Mouse (Mus musculus) adrenal gland, postnatal 25 days (tissue): Measurements from ENCODE around the gene Lingo1. TPM values are rescaled to one million over a fixed set of nuclear protein-coding genes. Genes with fewer than 3 reads are reported as not detected.

Experiments used
- DNase-seq: peaks from one replicate; pipeline ENCODE4 v3.0.0; 2021; ENCODE audit warnings: mixed read lengths
- total RNA-seq: library from RNA; stranded (reverse); gene quantifications from 2 replicates; pipeline ENCODE4 v1.2.3, GENCODE M21; 2021

The Lingo1 gene
- total RNA-seq, 1 experiment from 2014 or later = 1.1 TPM

- no peak for DNase-seq
Observed at GRCm38 (mm10) chr9:56722089-56722825, 74.0 kb downstream of the Lingo1 start.

DNA sequence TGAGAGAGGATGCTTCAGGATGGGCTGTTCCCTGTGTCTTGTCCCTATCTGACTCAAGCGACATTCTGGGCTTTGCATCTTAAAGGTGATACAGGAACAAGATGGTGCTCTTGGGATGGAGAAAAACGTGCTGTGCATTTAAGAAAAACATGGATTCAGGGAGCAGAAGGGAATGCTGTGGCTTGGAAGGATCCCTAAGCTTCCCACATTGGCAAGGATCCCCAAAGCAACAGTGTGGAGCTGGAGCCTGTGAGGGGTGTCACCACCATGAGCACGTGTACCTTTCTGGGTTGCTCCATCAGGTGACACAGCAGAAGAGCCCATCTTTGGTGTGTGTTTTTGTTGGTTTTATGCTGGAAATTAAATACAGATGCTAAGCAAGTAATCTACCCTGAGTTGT, 77.3 kb downstream of the Lingo1 start:
- DNase-seq = no peak

- no peak for DNase-seq
Observed at GRCm38 (mm10) chr9:56716565-56716964, 79.7 kb downstream of the Lingo1 start.

DNA sequence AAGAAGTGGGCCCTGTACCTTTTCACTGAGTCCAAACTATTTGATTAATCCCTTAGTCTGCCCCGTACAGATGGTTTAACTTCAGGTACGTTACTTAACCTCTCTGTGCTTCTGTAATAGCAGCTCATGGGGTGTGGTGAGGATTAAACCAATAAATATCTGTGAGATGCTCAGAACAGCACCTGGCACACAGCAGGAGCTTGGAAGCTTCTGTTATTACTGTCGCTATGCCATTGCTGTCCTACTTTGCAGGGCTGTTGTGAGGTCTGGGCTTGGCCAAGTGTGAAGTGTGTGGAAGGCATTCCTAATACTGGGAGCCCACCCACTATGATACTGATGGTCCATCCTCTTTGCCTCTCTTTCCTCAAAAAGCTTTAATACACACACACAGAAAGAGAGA, 80.2 kb downstream of the Lingo1 start:
- no peak for DNase-seq

- no peak for DNase-seq
Observed at GRCm38 (mm10) chr9:56714391-56714790, 81.9 kb downstream of the Lingo1 start.

GRCm38 (mm10) chr9:56712667-56713369, 83.5 kb downstream of the Lingo1 start:
- no peak for DNase-seq

DNA sequence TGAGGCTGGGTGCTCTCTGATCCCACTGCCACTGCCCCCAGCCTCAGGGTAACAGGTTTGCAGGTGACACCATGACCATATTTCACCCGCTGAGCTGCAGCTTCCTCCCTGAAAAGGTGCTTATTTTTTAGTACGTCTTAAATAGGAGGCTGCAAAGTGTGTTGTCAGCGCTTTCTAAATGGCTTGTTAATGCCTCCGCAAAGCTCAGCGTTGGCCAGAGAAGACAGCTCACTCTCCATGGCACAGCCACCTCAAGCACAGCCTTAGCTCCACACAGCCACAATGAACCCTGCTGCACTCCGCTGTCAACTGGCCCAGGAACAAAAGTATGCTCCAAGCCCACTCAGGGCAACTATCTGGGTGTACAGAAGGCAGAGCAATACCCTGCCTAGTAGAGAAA, 85.3 kb downstream of the Lingo1 start:
- DNase-seq = no peak

DNA sequence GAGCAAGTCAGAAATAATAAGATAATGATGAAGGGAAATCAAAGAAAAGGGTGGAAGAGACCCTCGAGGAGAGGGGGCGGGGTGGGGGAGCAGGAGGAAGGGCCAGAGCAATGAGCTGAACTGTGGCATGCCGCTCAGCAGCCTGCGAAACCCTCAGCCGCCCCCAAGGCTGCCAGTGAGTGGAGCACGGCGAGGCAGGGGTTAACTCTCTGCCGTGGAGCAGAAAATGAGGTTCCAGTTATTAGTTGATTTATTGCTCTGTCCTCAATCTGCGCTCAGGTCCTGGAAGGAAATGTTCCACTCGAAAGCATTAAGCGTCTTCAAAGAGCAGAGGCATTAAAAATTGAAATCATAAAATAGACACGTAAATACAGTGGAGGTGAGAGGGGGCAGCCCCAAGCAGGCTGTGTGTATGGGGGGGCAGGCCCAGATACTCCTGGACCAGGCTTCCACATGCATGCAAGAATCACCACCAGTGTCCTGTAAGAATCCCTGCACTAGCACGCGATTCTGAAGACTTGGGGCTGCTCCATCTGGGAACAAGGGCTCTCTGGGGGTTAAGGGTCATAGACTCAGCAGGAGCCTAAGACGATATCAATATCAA, 89.7 kb downstream of the Lingo1 start:
- DNase-seq = no peak

DNA sequence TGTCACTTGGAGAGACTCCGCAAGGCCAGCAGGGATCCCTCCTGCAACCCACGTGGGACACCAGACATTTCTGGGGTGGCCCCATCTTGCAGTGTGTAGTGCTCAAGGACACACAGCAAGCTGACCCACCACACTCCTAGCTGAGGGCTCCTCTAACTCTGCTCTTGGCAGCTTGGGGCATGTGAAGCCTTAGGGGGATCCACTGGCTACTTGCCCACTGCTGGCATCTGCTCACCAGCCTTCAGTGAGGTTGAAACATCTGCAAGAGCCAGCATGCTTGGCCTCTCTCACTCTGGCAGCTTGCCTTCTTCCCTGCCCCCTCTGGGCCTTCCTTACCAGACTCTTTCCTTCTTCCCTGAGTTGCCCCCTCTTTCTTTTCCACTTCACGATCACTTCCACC, 94.9 kb downstream of the Lingo1 start:
- DNase-seq = peak; percentile 22

DNA sequence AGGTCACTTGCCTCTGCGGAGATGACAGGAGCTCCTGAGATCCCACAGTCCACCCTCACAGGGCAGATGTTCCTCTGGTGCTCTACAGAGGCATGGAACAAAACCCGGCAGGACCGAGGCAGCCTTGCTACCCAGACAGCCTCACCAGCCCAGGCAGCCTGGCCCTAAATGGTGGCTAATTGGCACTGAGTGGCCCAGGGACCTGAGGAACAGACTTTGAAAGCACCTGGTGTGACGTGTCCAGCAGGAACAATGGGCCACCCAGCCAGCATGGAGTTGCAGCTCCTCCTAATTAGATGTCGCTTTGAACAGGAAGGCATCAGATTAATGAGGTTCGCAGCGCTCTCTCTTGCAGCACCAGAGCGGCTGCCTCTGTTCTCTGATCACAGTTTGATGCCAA, 95.4 kb downstream of the Lingo1 start:
- DNase-seq = no peak

DNA sequence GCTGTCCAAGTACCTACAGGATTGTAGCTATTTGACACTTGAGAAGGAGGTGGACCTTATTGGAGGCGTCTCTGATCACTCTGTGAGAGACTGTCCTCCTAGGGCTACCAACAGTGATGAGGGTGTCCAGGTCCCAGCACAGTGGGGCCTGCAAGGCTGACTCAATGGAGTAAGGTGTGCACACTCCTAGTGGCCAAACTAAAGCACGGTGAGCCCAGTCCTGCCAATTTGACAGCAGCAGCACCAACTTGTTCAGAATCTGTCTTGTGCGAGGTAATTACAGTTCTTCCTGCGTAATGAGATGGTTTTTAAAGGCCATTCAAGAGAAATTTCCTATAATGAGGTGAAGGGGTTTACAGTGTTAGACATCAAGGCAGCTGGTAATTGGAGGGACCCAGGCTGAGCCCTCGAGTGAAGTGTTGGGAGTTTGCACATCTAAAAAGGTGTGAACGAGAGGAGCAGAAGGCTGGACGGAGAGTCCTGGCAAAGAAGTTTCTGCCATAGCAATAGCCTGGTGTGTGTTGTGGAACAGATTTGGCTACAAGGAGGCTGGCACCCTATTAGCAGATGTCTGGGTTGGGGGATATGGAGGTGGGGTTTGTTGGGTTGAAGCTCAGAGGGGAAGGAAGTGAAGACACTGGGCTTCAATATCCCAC, 97.4 kb downstream of the Lingo1 start:
- no peak for DNase-seq

DNA sequence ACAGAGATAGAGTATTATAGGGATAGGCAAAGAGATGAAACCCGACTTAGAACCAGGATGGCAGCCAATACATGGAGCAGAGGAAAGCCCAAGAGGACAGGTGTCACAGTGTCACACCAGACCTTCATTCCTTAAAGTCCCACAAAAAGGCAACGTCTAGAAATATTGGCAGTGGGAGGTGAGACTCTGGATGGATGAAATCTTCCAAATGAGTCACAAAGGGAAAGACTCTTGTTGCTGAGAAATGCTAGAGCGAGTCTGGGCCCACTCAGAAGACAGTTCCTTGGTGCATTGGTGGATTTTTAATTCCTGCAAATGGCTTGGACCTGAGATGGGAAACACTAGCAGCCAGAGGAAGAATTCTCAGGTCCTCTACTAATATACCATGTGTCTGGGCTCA, 102.2 kb downstream of the Lingo1 start:
- DNase-seq = no peak

- DNase-seq = no peak
Observed at GRCm38 (mm10) chr9:56691226-56691625, 105.0 kb downstream of the Lingo1 start.

GRCm38 (mm10) chr9:56690679-56691078, 105.6 kb downstream of the Lingo1 start:
- DNase-seq = no peak

DNA sequence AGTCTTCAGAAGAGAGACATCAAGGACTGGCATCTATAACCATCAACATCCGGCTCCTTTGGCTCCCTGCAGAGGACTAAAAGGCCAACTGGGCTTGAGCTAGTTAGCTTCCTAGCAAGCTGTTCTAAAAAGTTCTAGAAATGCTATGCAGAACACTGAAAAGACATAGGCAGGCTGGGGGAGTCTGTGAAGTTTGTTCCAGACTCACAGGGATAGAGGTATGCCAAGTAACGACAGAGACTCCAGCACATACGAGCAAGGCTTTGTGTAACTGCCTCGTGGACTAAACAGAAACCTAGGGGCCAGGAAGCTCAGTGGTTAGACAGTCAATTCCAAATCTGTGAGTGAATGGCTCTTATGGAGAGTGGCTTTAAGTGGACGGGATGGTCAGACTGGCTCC, 108.8 kb downstream of the Lingo1 start:
- DNase-seq = no peak

DNA sequence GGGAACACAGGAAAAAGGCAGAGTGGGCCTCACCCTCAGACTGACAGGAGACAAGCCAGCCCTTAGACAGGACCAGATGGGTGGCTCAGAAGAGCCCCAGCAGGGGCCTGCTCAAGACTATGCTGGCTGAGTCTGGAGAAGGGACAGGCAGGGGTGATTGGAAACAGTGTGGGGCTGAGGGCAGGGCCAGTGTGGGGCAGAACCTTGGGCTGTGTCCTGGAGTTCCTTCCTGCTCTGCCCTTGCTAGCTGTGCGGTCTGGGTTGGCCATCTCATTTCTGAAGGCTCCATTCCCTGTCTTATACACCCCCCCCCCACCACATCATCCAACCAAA, 109.2 kb downstream of the Lingo1 start:
- DNase-seq = no peak

DNA sequence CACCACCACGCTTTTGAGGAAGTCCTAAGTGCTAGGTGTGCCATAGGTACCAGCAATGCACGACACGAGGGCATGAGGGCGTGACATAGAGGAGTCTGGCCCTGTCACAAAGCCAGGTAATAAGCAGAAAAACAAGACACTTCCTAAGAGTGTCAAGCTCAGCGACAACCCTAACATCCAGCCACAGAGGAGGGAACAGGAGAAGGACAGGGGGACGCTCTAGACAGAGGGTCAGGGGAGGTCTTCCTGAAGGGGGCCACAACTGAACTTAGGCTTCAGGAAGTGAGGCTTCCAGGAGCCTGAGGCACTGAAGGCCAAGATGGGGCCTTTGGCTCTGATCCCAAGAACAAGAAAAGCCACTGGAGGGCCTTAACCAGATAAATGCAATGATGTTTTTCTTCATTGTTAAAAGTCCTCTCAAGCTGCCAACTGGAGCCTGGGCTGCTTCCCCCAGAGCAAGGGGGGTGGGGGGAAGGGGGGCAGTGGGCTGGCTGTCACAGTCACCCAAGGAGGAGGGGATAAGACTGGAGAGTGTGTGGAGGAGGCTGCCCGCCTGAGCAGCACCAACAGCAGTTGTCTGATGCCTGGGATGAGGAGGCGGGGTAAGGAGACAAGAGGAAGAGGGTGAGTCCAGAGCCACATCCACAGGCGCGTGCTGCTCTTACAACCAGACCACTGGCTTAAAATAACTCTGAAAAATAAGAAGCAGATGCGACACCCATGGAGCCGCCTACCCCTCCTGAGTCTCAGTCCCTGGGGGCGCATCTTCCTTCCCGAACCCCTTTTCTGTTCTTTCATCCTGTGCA, 109.7 kb downstream of the Lingo1 start:
- no peak for DNase-seq

DNA sequence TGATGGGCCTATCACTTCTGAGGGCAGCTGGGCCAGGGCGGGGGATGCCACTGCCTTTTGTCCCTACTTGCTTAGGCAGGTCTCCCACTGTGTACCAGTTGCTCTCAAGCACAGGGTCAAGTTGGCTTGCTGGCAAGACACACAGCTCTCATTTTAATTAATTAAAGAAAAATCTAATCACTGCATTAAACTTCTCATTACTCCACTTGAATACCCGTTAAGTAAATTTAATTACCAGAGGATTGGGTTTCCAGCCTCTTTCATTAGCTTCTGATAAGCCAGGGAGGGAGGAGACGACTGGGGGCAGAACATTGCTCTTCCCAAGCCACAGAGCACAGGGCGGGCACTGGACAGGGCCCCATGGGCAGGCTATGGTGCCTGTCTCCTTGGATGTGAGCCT, 113.4 kb downstream of the Lingo1 start:
- no peak for DNase-seq

- DNase-seq = no peak
Observed at GRCm38 (mm10) chr9:56681950-56682349, 114.3 kb downstream of the Lingo1 start.

DNA sequence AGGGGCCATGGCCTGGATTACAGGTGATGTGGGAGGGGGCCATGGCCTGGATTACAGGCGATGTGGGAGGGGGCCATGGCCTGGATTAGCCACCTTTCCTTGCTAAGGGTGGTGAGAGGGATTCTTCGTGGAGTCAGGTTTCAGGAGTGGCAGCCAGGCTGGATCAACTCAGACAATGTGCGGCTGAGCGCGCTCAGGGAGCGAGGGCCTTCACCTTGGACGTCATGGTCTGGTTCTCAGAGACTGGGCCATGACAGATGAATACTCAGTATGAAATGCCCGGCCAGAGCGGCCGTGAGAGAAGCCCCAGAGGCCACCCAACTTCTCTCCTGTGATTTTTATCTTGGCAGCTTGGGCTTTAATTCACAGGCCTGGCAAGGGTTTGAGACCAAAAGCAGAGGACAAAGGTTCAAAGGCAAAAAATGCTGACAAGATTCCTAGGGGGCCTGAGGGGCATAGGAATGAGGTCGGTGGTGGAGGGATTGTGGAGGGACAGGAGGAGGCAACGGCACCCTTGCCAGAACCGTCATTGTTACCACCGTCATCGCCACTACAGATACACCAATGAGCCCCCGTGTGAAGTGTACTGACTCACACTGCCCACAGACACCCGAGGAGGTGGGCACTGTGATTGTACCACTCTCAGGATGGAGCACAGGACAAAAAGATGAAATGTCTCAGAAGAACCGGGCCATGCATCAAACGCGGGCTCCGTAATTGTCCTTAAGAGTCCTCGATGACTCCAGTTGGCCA, 117.2 kb downstream of the Lingo1 start:
- no peak for DNase-seq

DNA sequence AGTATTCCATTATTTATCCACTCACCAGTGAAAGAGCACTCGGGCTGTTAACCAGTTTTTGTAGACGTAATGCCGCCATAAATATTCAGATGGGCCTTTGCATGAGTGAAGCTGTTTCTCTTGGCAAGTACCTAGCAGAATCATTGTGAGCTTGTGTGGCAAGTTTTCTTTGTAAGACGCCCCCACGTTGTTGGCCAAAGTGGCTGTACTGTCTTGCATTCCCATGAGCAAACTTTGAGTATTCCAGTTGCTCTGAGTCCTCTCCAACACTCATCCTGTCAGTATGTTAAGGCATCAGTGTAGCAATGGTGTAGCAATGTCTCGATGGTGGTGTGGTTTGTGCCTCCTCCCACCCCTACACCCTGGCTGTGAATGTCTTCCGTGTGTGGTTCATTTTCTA, 120.6 kb downstream of the Lingo1 start:
- no peak for DNase-seq
